Mouse (Mus musculus) intestine, embryonic 14.5 days (tissue): ENCODE measurements around the gene Rps15a. TPM values are rescaled to one million over a fixed set of nuclear protein-coding genes. Genes with fewer than 3 reads are reported as not detected.

ENCODE experiments used
- ATAC-seq: fragments of 200-750 bp; cut with Nextera tagmentation; replicated peaks from 2 replicates; pipeline ENCODE4 v1.8.0; 2017; ENCODE audit warnings: low read depth, moderate number of reproducible peaks, moderate TSS enrichment, moderate library complexity; ENCODE audit not compliant: low FRiP score, low TSS enrichment
- DNase-seq: peaks from one replicate; pipeline ENCODE4 v3.0.0-alpha.2; 2018; ENCODE audit warnings: low spot score
- H3K27ac ChIP-seq: fragments of 300-500 bp; sonication (generic); 2 replicates; pipeline ENCODE4 v1.5.1; 2014; ENCODE audit warnings: low read depth, mild to moderate bottlenecking, control low read depth
- H3K27me3 ChIP-seq: fragments of 300-500 bp; sonication (generic); replicated peaks from 2 replicates; pipeline ENCODE4 v1.6.1; 2014; ENCODE audit warnings: low read length, control low read depth; ENCODE audit not compliant: control insufficient read depth, insufficient read depth
- H3K36me3 ChIP-seq: fragments of 300-500 bp; sonication (generic); 2 replicates; pipeline ENCODE4 v1.6.1; 2014; ENCODE audit warnings: low read length, control low read depth; ENCODE audit not compliant: control insufficient read depth, insufficient read depth
- H3K4me1 ChIP-seq: fragments of 300-500 bp; sonication (generic); replicated peaks from 2 replicates; pipeline ENCODE4 v1.6.1; 2014; ENCODE audit warnings: low read length, control low read depth, mixed read lengths; ENCODE audit not compliant: control insufficient read depth, insufficient read depth
- H3K4me2 ChIP-seq: fragments of 300-500 bp; sonication (generic); 2 replicates; pipeline ENCODE4 v1.6.1; 2014; ENCODE audit warnings: low read length
- H3K4me3 ChIP-seq: fragments of 300-500 bp; sonication (generic); 2 replicates; pipeline ENCODE4 v1.5.1; 2014; ENCODE audit warnings: low read depth, low read length, control low read depth, mixed read lengths
- H3K9ac ChIP-seq: fragments of 300-500 bp; sonication (generic); 2 replicates; pipeline ENCODE4 v1.6.1; 2014; ENCODE audit warnings: mild to moderate bottlenecking, low read length
- H3K9me3 ChIP-seq: fragments of 300-500 bp; sonication (generic); 2 replicates; pipeline ENCODE4 v1.6.1; 2016; ENCODE audit warnings: low read length, control low read depth; ENCODE audit not compliant: control insufficient read depth
- WGBS: fragments of 180-500 bp; shearing (Covaris S2); extraction: QIAGEN DNeasy Blood & Tissue Kit; methylation state at CpG from one replicate; pipeline ENCODE4 v1.1.7; 2014; 5-methylcytosine and 5-hydroxymethylcytosine counted together
- polyA plus RNA-seq: library from polyadenylated mRNA; unstranded; fragments of >200 nt; fragmentation: Nextera tagmentation; extraction: Ambion mirVana; gene quantifications from 2 replicates; pipeline ENCODE4 v1.2.1, GENCODE M21; 2014

Rps15a gene
- polyA plus RNA-seq, 1 experiment from 2014 or later: 1,000 TPM

DNA sequence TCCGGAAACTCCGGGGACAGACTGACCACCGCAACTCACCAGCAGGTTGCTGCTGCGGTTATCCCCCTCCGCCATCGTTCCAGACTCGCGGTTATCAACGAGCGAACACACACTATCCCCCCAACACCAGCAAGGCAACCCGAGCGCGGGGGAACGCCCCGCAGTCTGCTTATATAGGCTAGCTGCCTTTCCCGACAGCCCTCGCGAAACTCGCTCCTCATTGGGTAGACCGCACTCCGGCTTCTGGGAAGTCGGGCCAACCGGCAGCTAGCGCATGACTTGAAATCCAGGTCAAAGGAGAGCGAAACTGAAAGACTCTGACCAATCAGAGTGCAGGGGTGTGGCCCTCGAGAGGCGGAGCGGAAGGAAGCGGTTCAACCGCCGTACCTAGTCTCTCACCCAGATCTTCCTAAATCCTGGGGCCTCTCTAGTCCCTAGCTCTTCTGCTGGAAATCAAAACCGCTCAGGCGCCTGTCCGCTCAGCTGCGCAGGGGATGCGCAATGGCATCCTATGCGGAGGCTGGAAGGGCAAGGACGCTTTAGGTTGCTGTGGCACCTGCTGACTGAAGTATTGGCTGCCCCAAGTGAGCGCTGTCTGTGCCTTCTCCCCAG, 13.5 kb upstream of the Rps15a start, which contains the start of gene Arl6ip1:
Gene Arl6ip1, minus strand, starts transcription at position 233 of the 612 bp plus-strand sequence.
- DNase-seq (peak; percentile 99), ATAC-seq (peak; percentile 98)
- H3K4me3 ChIP-seq: peak within 1 kb of the TSS; percentile 78
- no peaks in the 10 kb centered on the region for H3K9me3 ChIP-seq
- H3K27ac ChIP-seq: peak within 1 kb of the TSS; percentile 94
- H3K36me3 ChIP-seq: peaks cover 22% of the 10 kb centered on the region
- peaks cover 21% of the 10 kb centered on the region for H3K4me1 ChIP-seq
- WGBS: under 1% methylated on average over 39 of the region's 39 CpGs
- H3K4me2 ChIP-seq: peak within 1 kb of the TSS; percentile 75
- H3K27me3 ChIP-seq: no peaks in the 10 kb centered on the region
- peak within 1 kb of the TSS; percentile 88 for H3K9ac ChIP-seq

DNA sequence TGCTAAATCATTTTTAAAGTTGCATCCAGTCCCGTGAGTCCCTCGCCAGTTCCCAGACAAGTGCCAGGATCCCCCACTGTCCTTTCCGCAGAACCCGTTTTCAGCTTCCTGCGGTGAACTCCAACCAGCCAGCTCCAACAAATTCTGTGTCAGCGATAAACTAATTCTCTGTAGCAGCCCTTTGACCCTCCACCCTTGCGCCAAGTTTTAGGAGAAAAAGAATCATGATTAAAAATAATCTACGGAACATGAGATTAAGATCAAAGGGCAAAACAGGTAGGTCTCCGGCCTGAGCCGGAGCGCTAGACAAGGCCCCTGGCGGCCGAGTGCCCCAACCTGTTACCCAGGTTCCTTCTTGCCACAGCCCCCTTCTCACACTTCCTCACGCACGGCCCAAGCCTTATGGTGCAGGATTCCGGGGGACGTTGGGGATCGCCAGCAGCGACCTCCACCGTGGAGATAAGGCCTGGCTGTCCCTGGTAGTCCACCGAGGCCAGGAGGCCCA, 13.0 kb upstream of the Rps15a start:
- ATAC-seq (peak; percentile 80), DNase-seq (no peak)
- Histone ChIP-seq H3K4me3 (peak overlapping the region; percentile 78), H3K4me2 (peak overlapping the region; percentile 75), H3K27ac (peak overlapping the region; percentile 94), H3K36me3 (peaks cover 26% of the 10 kb centered on the region), H3K9me3 (no peaks in the 10 kb centered on the region), H3K9ac (peak overlapping the region; percentile 88), H3K4me1 (peaks cover 21% of the 10 kb centered on the region), H3K27me3 (no peaks in the 10 kb centered on the region)
- WGBS: 0% methylated on average over 21 of the region's 21 CpGs

DNA sequence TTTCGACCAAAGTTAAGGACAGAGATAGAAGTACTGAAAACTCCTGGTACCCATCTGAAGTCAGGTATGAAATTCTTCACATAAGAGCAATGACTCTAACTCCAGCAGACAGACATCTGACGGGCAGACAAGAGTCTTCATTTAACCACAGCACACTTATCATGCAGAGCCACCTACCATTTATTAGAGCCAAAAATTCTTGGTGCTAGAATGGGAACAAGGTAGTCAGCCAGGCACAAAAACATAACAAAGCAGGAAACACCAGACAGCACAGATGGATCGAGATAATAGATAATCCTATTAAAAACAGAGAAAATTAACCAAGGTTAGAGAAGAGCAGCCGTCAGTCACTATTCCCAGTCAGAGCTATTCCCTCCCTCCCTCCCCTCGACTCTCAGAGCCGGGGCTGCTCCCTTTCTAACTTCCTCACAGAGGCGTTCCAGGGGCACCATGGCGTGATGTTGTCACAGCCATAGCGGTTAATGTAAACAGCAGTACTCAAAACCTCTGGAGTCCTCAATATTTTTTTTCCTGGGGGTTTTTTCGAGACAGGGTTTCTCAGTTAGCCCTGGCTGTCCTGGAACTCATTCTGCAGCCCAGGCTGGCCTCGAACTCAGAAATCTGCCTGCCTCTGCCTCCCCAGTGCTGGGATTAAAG, 10.4 kb upstream of the Rps15a start:
- Histone ChIP-seq H3K4me2 (peak overlapping the region; percentile 75), H3K36me3 (peaks cover 38% of the 10 kb centered on the region), H3K4me1 (peaks cover 21% of the 10 kb centered on the region), H3K4me3 (0 out of 2 replicates have a peak overlapping the region, but pooled peaks have one; percentile 1), H3K27ac (no peak overlapping the region), H3K9ac (no peak overlapping the region), H3K9me3 (no peaks in the 10 kb centered on the region), H3K27me3 (no peaks in the 10 kb centered on the region)
- no peak for ATAC-seq
- WGBS: 58% methylated on average over 11 of the region's 11 CpGs
- no peak for DNase-seq

DNA sequence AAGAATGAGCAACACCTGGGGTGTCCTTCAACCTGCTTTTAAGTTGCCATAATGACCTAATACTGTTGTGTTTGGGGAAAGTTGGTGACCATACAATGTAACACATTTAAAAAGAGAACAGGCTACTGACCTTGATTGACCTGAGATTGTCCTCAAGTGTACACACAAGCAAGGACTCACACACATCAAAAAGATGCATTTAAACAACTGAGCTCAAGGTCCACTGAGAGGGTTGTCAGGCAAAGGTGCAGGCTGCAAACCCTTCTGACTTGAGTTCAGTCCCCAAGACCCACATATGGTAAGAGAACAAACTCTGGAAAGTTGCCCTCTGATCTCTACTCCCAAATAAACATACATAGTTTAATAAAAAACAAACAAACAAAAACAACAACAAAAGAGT, 9.7 kb upstream of the Rps15a start:
- DNase-seq: no peak
- ATAC-seq: no peak
- Histone ChIP-seq H3K9me3 (no peaks in the 10 kb centered on the region), H3K9ac (no peak overlapping the region), H3K4me2 (no peak overlapping the region), H3K27ac (no peak overlapping the region), H3K27me3 (no peaks in the 10 kb centered on the region), H3K4me1 (peaks cover 21% of the 10 kb centered on the region), H3K4me3 (no peak overlapping the region), H3K36me3 (peaks cover 43% of the 10 kb centered on the region)

DNA sequence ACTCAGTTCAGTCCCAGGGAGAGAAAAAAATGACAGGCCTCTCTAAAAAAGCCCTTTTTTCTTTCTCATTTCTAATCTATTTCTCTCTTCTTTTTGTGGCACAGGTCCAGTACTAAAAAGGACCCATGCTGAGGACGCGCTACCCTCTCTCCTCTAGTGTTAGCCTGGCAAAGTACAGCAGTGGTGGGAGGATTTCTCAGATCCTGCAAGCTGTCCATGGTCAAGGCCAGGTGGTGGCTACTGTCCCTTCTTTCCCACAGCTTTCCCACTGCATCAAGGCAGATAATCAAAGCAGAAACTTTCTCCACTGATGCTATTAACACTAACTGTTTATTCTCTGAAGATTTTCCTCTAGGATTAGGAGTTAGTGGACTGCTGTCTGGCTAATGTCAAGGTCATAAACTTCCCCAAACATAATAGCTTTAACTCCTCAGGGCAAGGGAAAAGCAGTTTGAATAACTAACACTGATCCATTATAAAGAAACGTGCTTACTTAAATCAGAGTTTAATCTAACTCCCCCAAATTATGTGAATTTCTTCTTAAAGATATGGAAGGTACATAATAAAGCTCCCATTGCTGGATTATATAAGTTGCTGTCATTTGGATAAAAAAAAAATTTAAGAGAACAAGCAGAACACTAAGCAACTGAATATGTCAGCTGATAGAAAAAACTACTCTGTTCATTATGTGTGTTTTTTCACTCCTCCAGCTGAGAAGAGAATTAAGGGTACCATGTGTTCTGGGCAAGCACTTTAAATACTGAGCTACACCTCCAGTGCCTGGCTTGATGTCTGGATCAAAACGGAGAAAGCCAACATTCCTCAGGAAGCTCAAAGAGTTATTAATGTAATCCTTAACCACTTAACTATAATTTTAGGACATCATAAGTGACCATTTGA, 7.8 kb upstream of the Rps15a start:
- Histone ChIP-seq H3K27me3 (no peaks in the 10 kb centered on the region), H3K36me3 (peaks cover 63% of the 10 kb centered on the region), H3K9me3 (no peaks in the 10 kb centered on the region), H3K4me1 (peaks cover 21% of the 10 kb centered on the region), H3K27ac (no peak overlapping the region), H3K4me2 (no peak overlapping the region), H3K4me3 (no peak overlapping the region), H3K9ac (no peak overlapping the region)
- ATAC-seq (no peak), DNase-seq (no peak)
- WGBS: 50% methylated on average over 4 of the region's 4 CpGs

DNA sequence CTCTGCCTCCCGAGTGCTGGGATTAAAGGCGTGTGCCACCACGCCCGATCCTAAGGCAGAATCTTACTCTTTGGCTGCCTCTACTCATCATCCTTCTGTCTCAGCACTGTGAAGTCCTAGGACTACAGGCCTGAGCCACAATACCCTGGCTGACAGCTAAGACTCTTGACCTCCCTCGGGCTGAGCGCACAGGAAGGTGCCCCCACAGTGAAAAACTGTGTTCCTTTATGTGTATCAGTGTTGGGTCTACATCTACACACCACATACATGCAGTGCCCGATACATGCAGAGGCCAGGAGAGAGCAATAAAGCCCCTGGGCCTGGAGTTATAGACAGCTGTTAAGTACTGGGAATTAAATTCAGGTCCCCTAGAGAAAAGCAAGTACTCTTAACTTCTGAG, 6.2 kb upstream of the Rps15a start:
- Histone ChIP-seq H3K27me3 (no peaks in the 10 kb centered on the region), H3K4me2 (no peak overlapping the region), H3K27ac (no peak overlapping the region), H3K4me1 (peaks cover 12% of the 10 kb centered on the region), H3K4me3 (no peak overlapping the region), H3K9ac (no peak overlapping the region), H3K9me3 (no peaks in the 10 kb centered on the region), H3K36me3 (peaks cover 74% of the 10 kb centered on the region)
- 98% methylated on average over 7 of the region's 7 CpGs for WGBS
- ATAC-seq: no peak
- peak; percentile 41 for DNase-seq

DNA sequence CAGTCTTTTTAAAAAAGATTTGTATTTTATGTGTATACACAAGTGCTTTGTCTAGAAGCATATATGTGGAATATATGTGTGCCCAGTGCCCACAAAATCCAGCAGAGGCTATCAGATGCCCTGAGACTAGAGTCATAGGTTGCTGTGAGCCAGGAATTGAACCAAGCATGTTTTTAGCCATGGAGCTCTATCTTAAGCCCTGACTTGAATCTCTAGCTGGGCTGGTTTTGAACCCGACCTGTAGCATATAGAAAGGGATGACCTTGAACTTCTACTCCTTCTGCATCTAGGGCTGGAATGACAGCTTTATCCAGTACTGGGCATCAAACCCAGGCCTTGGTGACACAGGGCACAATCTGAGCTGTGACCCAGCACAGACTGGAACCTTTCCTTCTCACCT, 4.7 kb upstream of the Rps15a start:
- Histone ChIP-seq H3K4me1 (peaks cover 3% of the 10 kb centered on the region; the same call in 1 of the 2 replicates), H3K4me3 (no peak overlapping the region), H3K27ac (no peak overlapping the region), H3K36me3 (peaks cover 59% of the 10 kb centered on the region), H3K4me2 (no peak overlapping the region), H3K9ac (no peak overlapping the region), H3K27me3 (no peaks in the 10 kb centered on the region), H3K9me3 (no peaks in the 10 kb centered on the region)
- WGBS: 85% methylated on average over 1 of the region's 1 CpGs
- ATAC-seq (no peak), DNase-seq (peak; percentile 12)

DNA sequence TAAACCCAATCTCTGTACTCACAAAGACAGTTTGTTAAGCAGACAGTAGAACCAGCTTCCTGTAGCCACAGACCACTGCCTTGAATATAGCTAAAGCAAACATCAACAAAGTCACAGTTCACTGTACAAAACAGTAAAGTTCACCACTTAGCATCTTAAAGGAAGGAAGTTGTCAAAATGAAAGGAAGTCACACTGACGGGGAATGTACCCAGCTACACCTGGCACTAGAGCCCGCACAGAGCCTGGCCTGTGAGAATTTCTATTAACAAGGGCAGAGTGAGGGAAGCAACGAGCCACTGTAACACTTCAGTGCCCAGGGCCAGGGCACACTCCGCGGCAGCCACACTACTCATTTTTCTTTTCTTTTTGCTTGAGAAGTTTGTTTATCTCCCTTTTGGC, 4.0 kb upstream of the Rps15a start:
- Histone ChIP-seq H3K9ac (no peak overlapping the region), H3K4me2 (no peak overlapping the region), H3K36me3 (peaks cover 58% of the 10 kb centered on the region), H3K9me3 (no peaks in the 10 kb centered on the region), H3K4me1 (peaks cover 3% of the 10 kb centered on the region; the same call in 1 of the 2 replicates), H3K27ac (no peak overlapping the region; the same call in 1 of the 2 replicates), H3K4me3 (no peak overlapping the region), H3K27me3 (no peaks in the 10 kb centered on the region)
- 74% methylated on average over 5 of the region's 5 CpGs for WGBS
- no peak for ATAC-seq
- peak; percentile 47 for DNase-seq
